Mouse (Mus musculus) forebrain, embryonic 14.5 days (tissue): Measurements from ENCODE around the gene Vars. TPM values are rescaled to one million over a fixed set of nuclear protein-coding genes. Genes with fewer than 3 reads are reported as not detected.
"Not testable (repeated sequence)": the region's sequence is repeated elsewhere in the genome, so short reads cannot be mapped to it uniquely, and the experiment has no call there.

Experiments
- ATAC-seq: fragments of 200-750 bp; cut with Nextera tagmentation; 2 replicates; pipeline ENCODE4 v1.8.0; 2017; ENCODE audit warnings: mild to moderate bottlenecking, moderate library complexity
- DNase-seq: peaks from one replicate; pipeline ENCODE4 v3.0.0-alpha.2; 2015; ENCODE audit warnings: low spot score
- H3K27ac ChIP-seq: fragments of 300-500 bp; sonication (generic); 2 replicates; pipeline ENCODE4 v1.5.1; 2014; ENCODE audit warnings: low read depth, mild to moderate bottlenecking, control low read depth, low read length, moderate library complexity
- H3K27me3 ChIP-seq: fragments of 300-500 bp; sonication (generic); replicated peaks from 2 replicates; pipeline ENCODE4 v1.6.1; 2014; ENCODE audit warnings: low read length, control low read depth, mixed read lengths; ENCODE audit not compliant: control insufficient read depth, insufficient read depth
- H3K36me3 ChIP-seq: fragments of 300-500 bp; sonication (generic); 2 replicates; pipeline ENCODE4 v1.6.1; 2014; ENCODE audit warnings: low read length, control low read depth; ENCODE audit not compliant: control insufficient read depth, insufficient read depth
- H3K4me1 ChIP-seq: fragments of 300-500 bp; sonication (generic); 2 replicates; pipeline ENCODE4 v1.6.1; 2014; ENCODE audit warnings: antibody characterized with exemption, low read length, control low read depth; ENCODE audit not compliant: control insufficient read depth, insufficient read depth
- H3K4me2 ChIP-seq: fragments of 300-500 bp; sonication (generic); 2 replicates; pipeline ENCODE4 v1.6.1; 2014; ENCODE audit warnings: mild to moderate bottlenecking, control low read depth, low read length
- H3K4me3 ChIP-seq: fragments of 300-500 bp; sonication (generic); 2 replicates; pipeline ENCODE4 v1.5.1; 2014; ENCODE audit warnings: low read depth, low read length, control low read depth
- H3K9ac ChIP-seq: fragments of 300-500 bp; sonication (generic); 2 replicates; pipeline ENCODE4 v1.6.1; 2014; ENCODE audit warnings: mild to moderate bottlenecking, low read length, control low read depth, moderate library complexity
- H3K9me3 ChIP-seq: fragments of 300-500 bp; sonication (generic); replicated peaks from 2 replicates; pipeline ENCODE4 v1.6.1; 2016; ENCODE audit warnings: low read length, control low read depth, mixed read lengths; ENCODE audit not compliant: control insufficient read depth
- WGBS: fragments of 180-500 bp; shearing (Covaris S2); extraction: QIAGEN DNeasy Blood & Tissue Kit; methylation state at CpG from one replicate; pipeline ENCODE4 v1.1.7; 2014; 5-methylcytosine and 5-hydroxymethylcytosine counted together
- polyA plus RNA-seq: library from polyadenylated mRNA; unstranded; fragments of >200 nt; fragmentation: Nextera tagmentation; extraction: Ambion mirVana; gene quantifications from 2 replicates; pipeline ENCODE4 v1.2.1, GENCODE M21; 2014

The Vars gene
- polyA plus RNA-seq, 1 experiment from 2014 or later = 42.4 TPM

- H3K27ac ChIP-seq = no peak overlapping the region
- 94% methylated on average over 17 of the region's 17 CpGs for WGBS
- no peaks in the 10 kb centered on the region for H3K27me3 ChIP-seq
- H3K4me3 ChIP-seq = no peak overlapping the region
- no peak overlapping the region for H3K4me2 ChIP-seq
- no peak overlapping the region for H3K9ac ChIP-seq
- peaks cover 47% of the 10 kb centered on the region for H3K36me3 ChIP-seq
- no peaks in the 10 kb centered on the region for H3K9me3 ChIP-seq
- DNase-seq (no peak), ATAC-seq (no peak)
- H3K4me1 ChIP-seq = peaks cover 12% of the 10 kb centered on the region
Measured at GRCm38 (mm10) chr17:35004075-35004717, 3.4 kb downstream of the Vars start.

DNA sequence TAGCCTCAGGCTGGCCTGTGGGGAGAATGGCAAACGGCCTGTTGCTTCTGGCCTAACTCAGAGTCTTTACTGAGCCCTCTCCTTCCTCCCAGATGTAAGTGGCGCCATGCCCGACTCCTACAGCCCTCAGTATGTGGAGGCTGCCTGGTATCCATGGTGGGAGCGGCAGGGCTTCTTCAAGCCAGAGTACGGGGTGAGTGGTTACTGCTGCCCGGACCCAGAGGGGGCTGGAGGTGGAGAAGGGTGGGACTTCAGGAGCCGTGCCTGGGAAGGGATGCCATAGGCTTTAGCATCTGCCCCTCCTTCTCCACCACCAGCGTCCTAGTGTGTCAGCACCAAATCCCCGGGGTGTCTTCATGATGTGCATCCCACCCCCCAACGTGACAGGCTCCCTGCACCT is 4.4 kb downstream of the Vars start:
- no peaks in the 10 kb centered on the region for H3K27me3 ChIP-seq
- H3K36me3 ChIP-seq = peaks cover 56% of the 10 kb centered on the region
- no peak for ATAC-seq
- H3K4me1 ChIP-seq = peaks cover 8% of the 10 kb centered on the region
- no peak overlapping the region for H3K4me2 ChIP-seq
- H3K9me3 ChIP-seq = no peaks in the 10 kb centered on the region
- no peak for DNase-seq
- whole genome bisulfite sequencing = 93% methylated on average over 10 of the region's 10 CpGs
- no peak overlapping the region for H3K4me3 ChIP-seq
- H3K27ac ChIP-seq = no peak overlapping the region
- no peak overlapping the region for H3K9ac ChIP-seq

- not testable (repeated sequence) for H3K4me2 ChIP-seq, H3K9me3 ChIP-seq, DNase-seq, H3K27me3 ChIP-seq, H3K4me3 ChIP-seq, H3K27ac ChIP-seq, H3K9ac ChIP-seq, ATAC-seq, H3K4me1 ChIP-seq
- 93% methylated on average over 4 of the region's 5 CpGs for WGBS
- peaks cover 63% of the 10 kb centered on the region for H3K36me3 ChIP-seq
Measured at GRCm38 (mm10) chr17:35005902-35006301, 5.1 kb downstream of the Vars start.

- Histone ChIP-seq H3K4me1 (peaks cover 3% of the 10 kb centered on the region), H3K36me3 (peaks cover 79% of the 10 kb centered on the region), H3K9ac (no peak overlapping the region), H3K4me3 (no peak overlapping the region), H3K27ac (no peak overlapping the region), H3K9me3 (no peaks in the 10 kb centered on the region), H3K4me2 (no peak overlapping the region), H3K27me3 (no peaks in the 10 kb centered on the region)
- 98% methylated on average over 7 of the region's 7 CpGs for WGBS
- DNase-seq (no peak), ATAC-seq (no peak)
Measured at GRCm38 (mm10) chr17:35007387-35007991, 6.7 kb downstream of the Vars start.

DNA sequence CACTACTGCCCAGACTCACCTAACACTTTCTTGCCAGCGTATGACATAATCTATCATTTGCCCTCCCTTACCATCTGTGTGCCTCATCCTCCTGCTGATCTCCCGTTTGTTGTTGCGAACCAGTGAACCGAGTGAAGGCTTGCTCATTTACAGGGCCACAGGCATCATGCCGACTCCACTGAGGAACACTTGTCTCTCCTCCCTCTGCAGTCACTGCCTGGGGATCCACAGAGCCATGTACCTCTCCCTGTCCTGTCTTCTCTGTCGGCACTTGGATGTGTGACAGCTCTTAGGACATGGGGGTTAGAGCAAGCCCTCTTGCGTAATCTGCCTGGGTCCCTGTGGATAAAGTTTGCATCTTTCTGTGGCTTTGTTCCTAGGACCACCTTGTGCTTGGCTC is 8.8 kb downstream of the Vars start:
- no peak overlapping the region for H3K27ac ChIP-seq
- no peaks in the 10 kb centered on the region for H3K9me3 ChIP-seq
- no peak overlapping the region for H3K4me3 ChIP-seq
- H3K9ac ChIP-seq = no peak overlapping the region
- no peaks in the 10 kb centered on the region for H3K27me3 ChIP-seq
- ATAC-seq (no peak), DNase-seq (no peak)
- H3K4me2 ChIP-seq = no peak overlapping the region
- H3K36me3 ChIP-seq = peaks cover 93% of the 10 kb centered on the region
- H3K4me1 ChIP-seq = no peaks in the 10 kb centered on the region
- WGBS = 85% methylated on average over 7 of the region's 7 CpGs

- H3K27ac ChIP-seq = no peak overlapping the region
- WGBS = 91% methylated on average over 8 of the region's 8 CpGs
- ATAC-seq (no peak), DNase-seq (no peak)
- H3K27me3 ChIP-seq = no peaks in the 10 kb centered on the region
- no peaks in the 10 kb centered on the region for H3K9me3 ChIP-seq
- no peak overlapping the region for H3K9ac ChIP-seq
- no peaks in the 10 kb centered on the region for H3K4me1 ChIP-seq
- H3K36me3 ChIP-seq = peaks cover 95% of the 10 kb centered on the region
- no peak overlapping the region for H3K4me3 ChIP-seq
- H3K4me2 ChIP-seq = no peak overlapping the region
Measured at GRCm38 (mm10) chr17:35011440-35011839, 10.7 kb downstream of the Vars start.

DNA sequence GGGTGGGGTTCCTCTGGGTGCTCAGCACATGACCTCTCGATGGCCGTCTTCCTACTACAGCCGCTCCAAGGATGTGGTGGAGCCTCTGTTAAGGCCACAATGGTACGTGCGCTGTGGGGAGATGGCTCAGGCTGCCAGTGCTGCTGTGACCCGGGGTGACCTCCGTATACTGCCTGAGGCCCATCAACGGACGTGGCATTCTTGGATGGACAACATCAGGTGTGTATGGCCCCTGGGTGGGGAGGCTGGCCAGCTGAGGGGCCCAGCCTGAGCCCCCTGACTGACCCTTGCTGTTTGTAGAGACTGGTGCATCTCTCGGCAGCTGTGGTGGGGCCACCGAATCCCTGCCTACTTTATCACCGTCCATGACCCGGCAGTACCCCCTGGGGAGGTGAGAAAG is 11.6 kb downstream of the Vars start:
- H3K4me1 ChIP-seq = no peaks in the 10 kb centered on the region
- H3K27ac ChIP-seq = no peak overlapping the region
- ATAC-seq (no peak), DNase-seq (no peak)
- no peak overlapping the region for H3K4me3 ChIP-seq
- WGBS = 95% methylated on average over 13 of the region's 13 CpGs
- no peak overlapping the region for H3K9ac ChIP-seq
- H3K36me3 ChIP-seq = peaks cover 97% of the 10 kb centered on the region
- H3K4me2 ChIP-seq = no peak overlapping the region
- H3K27me3 ChIP-seq = no peaks in the 10 kb centered on the region
- no peaks in the 10 kb centered on the region for H3K9me3 ChIP-seq

DNA sequence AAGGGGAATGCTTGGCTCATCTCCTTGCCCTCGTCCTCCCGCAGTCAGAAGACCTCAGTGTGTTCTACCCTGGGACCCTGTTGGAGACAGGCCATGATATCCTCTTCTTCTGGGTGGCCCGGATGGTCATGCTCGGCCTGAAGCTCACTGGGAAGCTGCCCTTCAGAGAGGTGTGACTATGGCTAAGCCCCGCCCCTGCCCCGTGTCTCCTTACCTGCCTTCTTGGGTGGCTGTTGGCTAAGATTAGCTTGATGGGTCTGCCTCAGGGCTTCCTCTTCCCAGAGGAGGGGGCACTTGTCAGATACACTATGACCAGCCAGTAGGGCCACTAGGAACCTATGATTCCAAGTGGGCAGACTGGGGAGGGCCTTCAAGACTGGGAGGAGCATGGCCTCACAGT is 12.4 kb downstream of the Vars start:
- H3K4me3 ChIP-seq = no peak overlapping the region
- peaks cover 90% of the 10 kb centered on the region for H3K36me3 ChIP-seq
- no peak overlapping the region for H3K27ac ChIP-seq
- H3K9ac ChIP-seq = no peak overlapping the region
- WGBS = 87% methylated on average over 6 of the region's 6 CpGs
- H3K4me2 ChIP-seq = no peak overlapping the region
- H3K9me3 ChIP-seq = no peaks in the 10 kb centered on the region
- no peaks in the 10 kb centered on the region for H3K27me3 ChIP-seq
- DNase-seq (no peak), ATAC-seq (no peak)
- no peaks in the 10 kb centered on the region for H3K4me1 ChIP-seq

- no peak overlapping the region for H3K9ac ChIP-seq
- no peak overlapping the region for H3K4me2 ChIP-seq
- ATAC-seq = no peak
- no peaks in the 10 kb centered on the region for H3K4me1 ChIP-seq
- no peak for DNase-seq
- no peak overlapping the region for H3K4me3 ChIP-seq
- peaks cover 71% of the 10 kb centered on the region for H3K36me3 ChIP-seq
- no peak overlapping the region for H3K27ac ChIP-seq
- WGBS = 90% methylated on average over 16 of the region's 16 CpGs
- no peaks in the 10 kb centered on the region for H3K27me3 ChIP-seq
- H3K9me3 ChIP-seq = no peaks in the 10 kb centered on the region
Measured at GRCm38 (mm10) chr17:35015296-35015695, 14.5 kb downstream of the Vars start.
